Mouse (Mus musculus) liver, postnatal 0 days (tissue): ENCODE results near the gene Hspb6. TPM values are rescaled to one million over a fixed set of nuclear protein-coding genes. Genes with fewer than 3 reads are reported as not detected.

ENCODE experiments used
- ATAC-seq: fragments of 200-750 bp; cut with Nextera tagmentation; 2 replicates; pipeline ENCODE4 v1.8.0; 2017; ENCODE audit warnings: mild to moderate bottlenecking, moderate library complexity
- DNase-seq: peaks from one replicate; pipeline ENCODE4 v3.0.0-alpha.2; 2016
- H3K27ac ChIP-seq: fragments of 300-500 bp; sonication (generic); 2 replicates; pipeline ENCODE4 v1.5.1; 2014; ENCODE audit warnings: antibody characterized with exemption, moderate library complexity, mild to moderate bottlenecking, low read depth
- H3K27me3 ChIP-seq: fragments of 300-500 bp; sonication (generic); 2 replicates; pipeline ENCODE4 v1.6.1; 2014; ENCODE audit warnings: low read length, control low read depth, mixed read lengths; ENCODE audit not compliant: insufficient read depth
- H3K36me3 ChIP-seq: fragments of 300-500 bp; sonication (generic); replicated peaks from 2 replicates; pipeline ENCODE4 v1.6.1; 2014; ENCODE audit warnings: mild to moderate bottlenecking, control low read depth, low read length, moderate library complexity, mixed read lengths; ENCODE audit not compliant: insufficient read depth
- H3K4me1 ChIP-seq: fragments of 300-500 bp; sonication (generic); 2 replicates; pipeline ENCODE4 v1.6.1; 2014; ENCODE audit warnings: antibody characterized with exemption, mild to moderate bottlenecking, control low read depth; ENCODE audit not compliant: insufficient read depth
- H3K4me2 ChIP-seq: fragments of 300-500 bp; sonication (generic); 2 replicates; pipeline ENCODE4 v1.6.1; 2014; ENCODE audit warnings: low read depth, mild to moderate bottlenecking, low read length, moderate library complexity, mixed read lengths
- H3K4me3 ChIP-seq: fragments of 300-500 bp; sonication (generic); 2 replicates; pipeline ENCODE4 v1.5.1; 2014; ENCODE audit warnings: low read depth, low read length
- H3K9ac ChIP-seq: fragments of 300-500 bp; sonication (generic); replicated peaks from 2 replicates; pipeline ENCODE4 v1.6.1; 2014; ENCODE audit warnings: mild to moderate bottlenecking, moderate library complexity
- H3K9me3 ChIP-seq: fragments of 300-500 bp; sonication (generic); 2 replicates; pipeline ENCODE4 v1.6.1; 2016; ENCODE audit warnings: mild to moderate bottlenecking, control low read depth, low read length, mixed read lengths
- CTCF ChIP-seq: sonication (generic); IDR thresholded peaks from 2 replicates; pipeline ENCODE4 v1.5.1; 2016; ENCODE audit warnings: antibody characterized with exemption, low read depth
- EP300 ChIP-seq: IDR thresholded peaks from 2 replicates; pipeline ENCODE4 v1.6.1; 2016; ENCODE audit warnings: antibody characterized with exemption, low read depth, mild to moderate bottlenecking
- WGBS: fragments of 180-500 bp; shearing (Covaris S2); extraction: QIAGEN DNeasy Blood & Tissue Kit; methylation state at CpG from one replicate; pipeline ENCODE4 v1.1.7; 2014; ENCODE audit not compliant: insufficient replicate concordance; 5-methylcytosine and 5-hydroxymethylcytosine counted together
- polyA plus RNA-seq: library from polyadenylated mRNA; unstranded; fragments of >200 nt; fragmentation: Nextera tagmentation; extraction: Ambion mirVana; gene quantifications from 2 replicates; pipeline ENCODE4 v1.2.1, GENCODE M21; 2015

Hspb6 gene
- polyA plus RNA-seq, 1 experiment from 2014 or later = 4.9 TPM

GRCm38 (mm10) chr7:30563906-30564280 is 11.9 kb downstream of the Hspb6 start:
- Histone ChIP-seq H3K9ac (0 out of 2 replicates have a peak overlapping the region, but pooled peaks have one; percentile 23), H3K36me3 (peaks cover 30% of the 10 kb centered on the region), H3K4me2 (peak overlapping the region; percentile 74), H3K27me3 (no peaks in the 10 kb centered on the region), H3K9me3 (no peaks in the 10 kb centered on the region), H3K4me3 (peak overlapping the region; percentile 73), H3K4me1 (peaks cover 15% of the 10 kb centered on the region), H3K27ac (peak overlapping the region; percentile 95)
- TF ChIP-seq EP300 (no peak), CTCF (no peak)
- ATAC-seq = no peak
- WGBS = 32% methylated on average over 6 of the region's 6 CpGs
- no peak for DNase-seq

GRCm38 (mm10) chr7:30564970-30565571 is 13.1 kb downstream of the Hspb6 start, which contains the start of gene Igflr1:
TSS of gene Igflr1 (plus strand) at chr7:30565427.
- WGBS = 89% methylated on average over 12 of the region's 12 CpGs
- H3K4me2 ChIP-seq = no peak within 1 kb of the TSS
- no peaks in the 10 kb centered on the region for H3K9me3 ChIP-seq
- peaks cover 14% of the 10 kb centered on the region for H3K4me1 ChIP-seq
- H3K9ac ChIP-seq = no peak within 1 kb of the TSS
- H3K4me3 ChIP-seq = no peak within 1 kb of the TSS
- no peaks in the 10 kb centered on the region for H3K27me3 ChIP-seq
- no peak within 1 kb of the TSS for H3K27ac ChIP-seq
- TF ChIP-seq CTCF = no peak
- TF ChIP-seq EP300 = no peak
- DNase-seq (no peak), ATAC-seq (no peak)
- peaks cover 42% of the 10 kb centered on the region for H3K36me3 ChIP-seq

GRCm38 (mm10) chr7:30566033-30566432 is 14.1 kb downstream of the Hspb6 start:
- TF ChIP-seq EP300 (no peak), CTCF (no peak)
- Histone ChIP-seq H3K4me3 (no peak overlapping the region), H3K27ac (no peak overlapping the region), H3K9ac (no peak overlapping the region), H3K36me3 (peaks cover 52% of the 10 kb centered on the region), H3K4me2 (no peak overlapping the region), H3K27me3 (no peaks in the 10 kb centered on the region), H3K9me3 (no peaks in the 10 kb centered on the region), H3K4me1 (peaks cover 14% of the 10 kb centered on the region)
- WGBS = 80% methylated on average over 9 of the region's 9 CpGs
- ATAC-seq (no peak), DNase-seq (no peak)

GRCm38 (mm10) chr7:30567555-30567954 is 15.6 kb downstream of the Hspb6 start:
- 91% methylated on average over 11 of the region's 11 CpGs for WGBS
- TF ChIP-seq CTCF (no peak), EP300 (no peak)
- peaks cover 63% of the 10 kb centered on the region for H3K36me3 ChIP-seq

GRCm38 (mm10) chr7:30572389-30572788 is 20.4 kb downstream of the Hspb6 start:
- H3K4me2 ChIP-seq = no peak overlapping the region
- H3K4me1 ChIP-seq = no peaks in the 10 kb centered on the region
- H3K9ac ChIP-seq = no peak overlapping the region
- H3K9me3 ChIP-seq = no peaks in the 10 kb centered on the region
- ATAC-seq = peak; percentile 56
- TF ChIP-seq CTCF = peak; percentile 15; the same call in 1 of the 2 replicates
- no peak for TF ChIP-seq EP300
- H3K27me3 ChIP-seq = no peaks in the 10 kb centered on the region
- H3K4me3 ChIP-seq = no peak overlapping the region
- peaks cover 89% of the 10 kb centered on the region for H3K36me3 ChIP-seq
- no peak for DNase-seq
- no peak overlapping the region for H3K27ac ChIP-seq
- WGBS = 67% methylated on average over 5 of the region's 5 CpGs

More at GRCm38 (mm10) chr7:30567555-30567954, 15.6 kb downstream of the Hspb6 start:
- Histone ChIP-seq H3K27ac (no peak overlapping the region), H3K4me3 (no peak overlapping the region), H3K9me3 (no peaks in the 10 kb centered on the region), H3K4me1 (peaks cover 8% of the 10 kb centered on the region), H3K27me3 (no peaks in the 10 kb centered on the region), H3K9ac (no peak overlapping the region), H3K4me2 (no peak overlapping the region)
- DNase-seq = no peak
- ATAC-seq = no peak

- Histone ChIP-seq H3K9ac (no peak overlapping the region), H3K4me3 (no peak overlapping the region), H3K9me3 (no peaks in the 10 kb centered on the region), H3K27ac (no peak overlapping the region), H3K27me3 (no peaks in the 10 kb centered on the region), H3K4me2 (no peak overlapping the region), H3K4me1 (no peaks in the 10 kb centered on the region), H3K36me3 (peaks cover 89% of the 10 kb centered on the region)
- peak; percentile 83 for ATAC-seq
- 64% methylated on average over 2 of the region's 2 CpGs for WGBS
- no peak for TF ChIP-seq CTCF
- TF ChIP-seq EP300 = peak; percentile 87
- peak; percentile 58 for DNase-seq
Measured at GRCm38 (mm10) chr7:30572969-30573368, 21.0 kb downstream of the Hspb6 start.
